28 mouse cellular contexts compared by ENCODE assay signal in the genomic region with DNA sequence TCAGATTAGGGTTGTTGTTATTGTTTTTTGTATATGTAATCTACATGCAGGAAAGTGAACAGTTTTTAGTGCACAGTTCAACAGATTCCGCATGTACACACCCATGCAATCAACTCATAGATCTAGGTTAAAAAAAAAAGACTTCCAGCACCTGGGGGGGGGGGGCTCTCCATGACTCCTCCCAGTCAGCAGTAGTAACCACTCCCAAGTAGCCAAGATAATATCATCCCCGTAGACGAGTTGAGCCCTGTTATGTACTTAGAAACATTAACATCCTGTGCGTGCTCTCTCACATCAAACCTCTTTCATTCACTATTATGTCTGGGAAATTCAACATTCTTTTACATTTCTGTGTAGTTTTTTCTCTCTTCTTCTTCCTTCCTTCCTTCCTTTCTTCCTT. TPM values are rescaled to one million over a fixed set of nuclear protein-coding genes. Genes with fewer than 3 reads are reported as not detected.
DNase-seq lines count a peak whose midpoint lies in the region; ATAC-seq and TF ChIP-seq lines count a peak whose summit lies in the region.
"Had no signal": no experiment of that assay in that cellular context is flagged by ENCODE, and none has a peak within 500 bp of the region (broad histone marks: within the 10 kb centered on the region; RNA-seq: fewer than 3 reads in every experiment).

No protein-coding gene starts in this region.

- no peak overlapping the region for H3K4me3 ChIP-seq in MEL (ENCODE audit: control insufficient read depth in 1 of 2, insufficient read depth in 1 of 2, low read depth in 2 of 2, low read length in 2 of 2)
- no peak overlapping the region for H3K4me3 ChIP-seq in neural tube, embryonic 15.5 days (replicated peaks)
- H3K4me3 ChIP-seq: embryonic facial prominence, embryonic 12.5 days; embryonic facial prominence, embryonic 15.5 days; gastrocnemius, adult 2 months; heart, embryonic 12.5 days; heart, embryonic 15.5 days; hindbrain, embryonic 15.5 days; intestine, embryonic 15.5 days had no signal

- H3K4me2 ChIP-seq in neural tube, embryonic 15.5 days: no peak overlapping the region
- H3K4me2 ChIP-seq: embryonic facial prominence, embryonic 12.5 days; embryonic facial prominence, embryonic 15.5 days; heart, embryonic 12.5 days; heart, embryonic 15.5 days; hindbrain, embryonic 15.5 days; intestine, embryonic 15.5 days had no signal

- TF ChIP-seq EP300 in MEL (IDR thresholded peaks at IDR 0.05; ENCODE audit: low read depth in 1 of 2, low read length in 2 of 2): no peak

- no peak overlapping the region for H3K27ac ChIP-seq in MEL (ENCODE audit: control insufficient read depth, low read depth, low read length)
- H3K27ac ChIP-seq in neural tube, embryonic 15.5 days (replicated peaks): no peak overlapping the region
- H3K27ac ChIP-seq: embryonic facial prominence, embryonic 12.5 days; embryonic facial prominence, embryonic 15.5 days; gastrocnemius, adult 2 months; heart, embryonic 15.5 days; hindbrain, embryonic 15.5 days; intestine, embryonic 15.5 days had no signal

- TF ChIP-seq RAD21 in MEL (IDR thresholded peaks at IDR 0.05; ENCODE audit: low read depth, low read length): no peak

- DNase-seq in thymus, postnatal 0 days (ENCODE audit: low spot score): peak; percentile 22
- no peak for DNase-seq in thymus, postnatal 4 days
- DNase-seq in MEL (ENCODE audit: low read depth, low spot score): no peak
- DNase-seq in naive thymus-derived CD4-positive, alpha-beta T cell, adult 2 months (ENCODE audit: low read depth): peak; percentile 38
- no peak for DNase-seq in cerebellum, postnatal 25 days
- DNase-seq: adrenal gland, postnatal 10 days; adrenal gland, postnatal 36 days; B cell, adult 2 months; cerebellum, adult 18-20 months; cerebellum, adult 9-10 months; cerebellum, postnatal 14 days; forebrain, postnatal 0 days; gastrocnemius, adult 2 months; gastrocnemius, postnatal 14 days; heart, adult 18-20 months; heart, postnatal 10 days; heart, postnatal 4 days; kidney, adult 11 months had no signal

- H3K4me1 ChIP-seq in MEL (ENCODE audit: control insufficient read depth in 1 of 2, insufficient read depth in 2 of 2, low read length in 2 of 2): peaks cover 5 to 10% of the 10 kb centered on the region in 2 experiments
- no peaks in the 10 kb centered on the region for H3K4me1 ChIP-seq in neural tube, embryonic 15.5 days
- H3K4me1 ChIP-seq: embryonic facial prominence, embryonic 12.5 days; embryonic facial prominence, embryonic 15.5 days; hindbrain, embryonic 15.5 days had no signal

- H3K36me3 ChIP-seq in MEL (ENCODE audit: control insufficient read depth in 1 of 2, insufficient read depth in 2 of 2, low read length in 2 of 2): peaks cover 0 to 12% of the 10 kb centered on the region in 2 experiments; a peak in 2 of 4 replicates
- H3K36me3 ChIP-seq in neural tube, embryonic 15.5 days: no peaks in the 10 kb centered on the region
- H3K36me3 ChIP-seq: embryonic facial prominence, embryonic 12.5 days; embryonic facial prominence, embryonic 15.5 days; G1E; heart, embryonic 12.5 days; heart, embryonic 15.5 days; hindbrain, embryonic 15.5 days; intestine, embryonic 15.5 days had no signal

- H3K9me3 ChIP-seq in MEL (replicated peaks; ENCODE audit: insufficient read depth, low read length): no peaks in the 10 kb centered on the region
- H3K9me3 ChIP-seq in neural tube, embryonic 15.5 days (replicated peaks): no peaks in the 10 kb centered on the region
- H3K9me3 ChIP-seq: embryonic facial prominence, embryonic 12.5 days; embryonic facial prominence, embryonic 15.5 days; G1E; heart, embryonic 12.5 days; heart, embryonic 15.5 days; hindbrain, embryonic 15.5 days; intestine, embryonic 15.5 days had no signal

- H3K9ac ChIP-seq in MEL (ENCODE audit: control insufficient read depth, low read depth, low read length, poor library complexity, severe bottlenecking): no peak overlapping the region
- H3K9ac ChIP-seq in neural tube, embryonic 15.5 days (replicated peaks): no peak overlapping the region
- H3K9ac ChIP-seq: embryonic facial prominence, embryonic 12.5 days; embryonic facial prominence, embryonic 15.5 days; forebrain, postnatal 0 days; heart, embryonic 12.5 days; heart, embryonic 15.5 days; hindbrain, embryonic 15.5 days; intestine, embryonic 15.5 days had no signal

- no peak for ATAC-seq in neural tube, embryonic 15.5 days (ENCODE audit: low FRiP score)
- ATAC-seq: forebrain, embryonic 14.5 days; forebrain, postnatal 0 days; intestine, embryonic 15.5 days had no signal

- no peaks in the 10 kb centered on the region for H3K79me2 ChIP-seq in MEL (ENCODE audit: control insufficient read depth, insufficient read depth, low read length, poor library complexity)

- no peak for TF ChIP-seq CTCF in MEL (IDR thresholded peaks at IDR 0.05 in 2 of 3, conservative IDR thresholded peaks at IDR 0.05 in 1 of 3; ENCODE audit: control insufficient read depth in 1 of 3, insufficient read depth in 1 of 3, low read depth in 2 of 3, low read length in 3 of 3, poor library complexity in 1 of 3, severe bottlenecking in 1 of 3)

- H3K27me3 ChIP-seq in MEL (ENCODE audit: control insufficient read depth in 1 of 2, insufficient read depth in 2 of 2, low read length in 2 of 2): no peaks in the 10 kb centered on the region
- H3K27me3 ChIP-seq in neural tube, embryonic 15.5 days (replicated peaks): no peaks in the 10 kb centered on the region
- H3K27me3 ChIP-seq: CH12.LX; embryonic facial prominence, embryonic 12.5 days; embryonic facial prominence, embryonic 15.5 days; heart, embryonic 12.5 days; heart, embryonic 15.5 days; hindbrain, embryonic 15.5 days; intestine, embryonic 15.5 days had no signal

- 96% methylated on average over 4 of the region's 4 CpGs for WGBS in neural tube, embryonic 15.5 days

- TF ChIP-seq POLR2A in MEL (IDR thresholded peaks at IDR 0.05; ENCODE audit: control insufficient read depth in 1 of 2, insufficient read depth in 1 of 2, low read depth in 1 of 2, low read length in 2 of 2, poor library complexity in 1 of 2): no peak

TF ChIP-seq in MEL, 35 proteins besides CTCF, POLR2A, EP300 and RAD21:
- no peak for TF ChIP-seq UBTF (IDR thresholded peaks at IDR 0.05; ENCODE audit: borderline replicate concordance, insufficient read depth, low read depth, low read length)
- TF ChIP-seq ZNF384 (IDR thresholded peaks at IDR 0.05; ENCODE audit: low read depth, low read length): 0 out of 2 replicates have a peak, but pooled peaks have one; percentile 20

RNA-seq across cellular contexts. Expression of gene Nabp1, which starts 28.0 kb away (rescaled TPM):
- polyA plus RNA-seq in thymus, postnatal 0 days (2015; fragmentation: Nextera tagmentation; extraction: Ambion mirVana): 176 and 185 TPM in 2 replicates
- total RNA-seq in MEL (2012; rRNA removed): 10.0 and 11.7 TPM in 2 replicates
- 1 to 10 TPM in 1 of 2 experiments, not detected in 1; 5.4 TPM for polyA plus RNA-seq in MEL (2012; ENCODE audit: insufficient read depth in 1 of 2, insufficient read length in 2 of 2, low read depth in 1 of 2, low replicate concordance in 2 of 2, missing spikeins in 1 of 2)
- 8.0 and 11.9 TPM in 2 replicates for polyA plus RNA-seq in neural tube, embryonic 15.5 days (2015; fragmentation: Nextera tagmentation; extraction: Ambion mirVana)

Comparison
In these comparisons a context has a peak if more than half of its experiments do, and no peak if none do; other contexts are left out.
1. DNase-seq: peak in thymus, postnatal 0 days (single experiment) and naive thymus-derived CD4-positive, alpha-beta T cell, adult 2 months (single experiment); none in thymus, postnatal 4 days (single experiment), MEL (single experiment) and cerebellum, postnatal 25 days (0 of 2).
2. RNA of gene Nabp1, which starts 28.0 kb away (polyA plus RNA-seq): 176 to 185 TPM in thymus, postnatal 0 days; 8.0 to 11.9 TPM in neural tube, embryonic 15.5 days and 5.4 TPM in MEL; every median in the first group is over 10 times any median in the second.